Comparison of ENCODE assay signal across 21 mouse cellular contexts in the genomic region with DNA sequence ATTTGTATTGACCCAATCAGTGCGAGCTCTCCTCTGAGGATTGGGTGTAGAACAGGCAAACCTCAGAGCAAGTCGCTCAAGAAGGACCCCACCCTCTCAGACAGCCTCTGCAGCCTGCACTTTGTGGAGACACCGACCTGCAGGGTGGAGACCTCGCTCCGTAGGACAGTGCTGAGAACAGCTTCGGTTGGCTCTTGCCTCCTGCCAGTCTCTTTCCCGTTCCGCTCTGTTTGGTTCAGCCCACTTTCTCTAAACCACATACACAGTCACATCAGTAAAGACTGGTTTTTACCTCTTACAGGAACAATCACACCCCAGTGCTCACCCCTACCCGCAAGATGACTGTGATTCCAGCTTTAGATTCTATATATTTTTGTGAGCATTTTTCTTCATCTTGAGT.
A peak's percentile ranks its signal among the peaks of the same experiment; 100 is the strongest.
DNase-seq lines count a peak whose midpoint lies in the region; ATAC-seq and TF ChIP-seq lines count a peak whose summit lies in the region.
"Had no signal": no experiment of that assay in that cellular context is flagged by ENCODE, and none has a peak within 500 bp of the region (broad histone marks: within the 10 kb centered on the region; RNA-seq: fewer than 3 reads in every experiment).

No protein-coding gene starts in this region.

- H3K27me3 ChIP-seq in kidney, embryonic 15.5 days, result no peaks in the 10 kb centered on the region
- no peaks in the 10 kb centered on the region for H3K27me3 ChIP-seq in neural tube, embryonic 13.5 days
- H3K27me3 ChIP-seq: embryonic facial prominence, embryonic 12.5 days; intestine, embryonic 15.5 days; midbrain, embryonic 12.5 days; stomach, embryonic 15.5 days had no signal

- intact Hi-C loops in gastrocnemius, adult 2 months (cut with DNase I), result no loop called here
- intact Hi-C loops in gastrocnemius, postnatal 36 days (cut with DNase I), result no loop called here

- no peaks in the 10 kb centered on the region for H3K9me3 ChIP-seq in kidney, embryonic 15.5 days (replicated peaks)
- no peaks in the 10 kb centered on the region for H3K9me3 ChIP-seq in neural tube, embryonic 13.5 days
- H3K9me3 ChIP-seq: embryonic facial prominence, embryonic 12.5 days; intestine, embryonic 15.5 days; midbrain, embryonic 12.5 days; stomach, embryonic 15.5 days had no signal

- no peak overlapping the region for H3K9ac ChIP-seq in kidney, embryonic 15.5 days
- H3K9ac ChIP-seq in neural tube, embryonic 13.5 days, result no peak overlapping the region
- H3K9ac ChIP-seq: embryonic facial prominence, embryonic 12.5 days; forebrain, postnatal 0 days; intestine, embryonic 15.5 days; midbrain, embryonic 12.5 days; stomach, embryonic 15.5 days had no signal

- no peak for ATAC-seq in kidney, embryonic 15.5 days (replicated peaks; ENCODE audit: low FRiP score)
- 0 out of 2 replicates have a peak, but pooled peaks have one; percentile 43 for ATAC-seq in neural tube, embryonic 13.5 days (ENCODE audit: low read depth)
- peak; percentile 61 for ATAC-seq in megakaryocyte progenitor cell, adult 5-6 weeks (replicated peaks; ENCODE audit: poor library complexity)
- ATAC-seq in erythroblast, adult 5-6 weeks (replicated peaks; ENCODE audit: low FRiP score, poor library complexity, severe bottlenecking), result no peak
- ATAC-seq: CD4-positive, CD25-positive, alpha-beta regulatory T cell, adult 4 months; forebrain, postnatal 0 days had no signal

- no peak overlapping the region for H3K4me3 ChIP-seq in gastrocnemius, adult 2 months
- no peak overlapping the region for H3K4me3 ChIP-seq in kidney, embryonic 15.5 days (replicated peaks)
- no peak overlapping the region for H3K4me3 ChIP-seq in neural tube, embryonic 13.5 days
- H3K4me3 ChIP-seq: embryonic facial prominence, embryonic 12.5 days; intestine, embryonic 15.5 days; layer of hippocampus, adult 2 months; midbrain, embryonic 12.5 days; stomach, embryonic 15.5 days had no signal

- peak overlapping the region; percentile 67; the same call in 1 of the 2 replicates for H3K27ac ChIP-seq in gastrocnemius, adult 2 months
- H3K27ac ChIP-seq in kidney, embryonic 15.5 days, result peak overlapping the region; percentile 93
- no peak overlapping the region for H3K27ac ChIP-seq in neural tube, embryonic 13.5 days (replicated peaks)
- H3K27ac ChIP-seq: layer of hippocampus, adult 2 months; macrophage; midbrain, embryonic 12.5 days had no signal

- H3K4me2 ChIP-seq in kidney, embryonic 15.5 days, result no peak overlapping the region
- H3K4me2 ChIP-seq in neural tube, embryonic 13.5 days, result no peak overlapping the region
- H3K4me2 ChIP-seq: embryonic facial prominence, embryonic 12.5 days; intestine, embryonic 15.5 days; midbrain, embryonic 12.5 days; stomach, embryonic 15.5 days had no signal

- no peak for TF ChIP-seq CTCF in gastrocnemius, adult 2 months (IDR thresholded peaks at IDR 0.05)

- WGBS in kidney, embryonic 15.5 days, result 75% methylated on average over 9 of the region's 9 CpGs
- 76% methylated on average over 9 of the region's 9 CpGs for WGBS in neural tube, embryonic 13.5 days

- no peaks in the 10 kb centered on the region for H3K36me3 ChIP-seq in kidney, embryonic 15.5 days
- H3K36me3 ChIP-seq in neural tube, embryonic 13.5 days, result no peaks in the 10 kb centered on the region
- H3K36me3 ChIP-seq: embryonic facial prominence, embryonic 12.5 days; intestine, embryonic 15.5 days; midbrain, embryonic 12.5 days; stomach, embryonic 15.5 days had no signal

- H3K4me1 ChIP-seq in kidney, embryonic 15.5 days, result peaks cover 8% of the 10 kb centered on the region
- H3K4me1 ChIP-seq in neural tube, embryonic 13.5 days (replicated peaks), result peaks cover 6% of the 10 kb centered on the region
- H3K4me1 ChIP-seq: midbrain, embryonic 12.5 days had no signal

- DNase-seq in gastrocnemius, adult 2 months, result no peak
- DNase-seq in gastrocnemius, postnatal 36 days, result no peak
- DNase-seq in kidney, postnatal 14 days, result no peak
- no peak for DNase-seq in neural tube, embryonic 10.5 days (ENCODE audit: extremely low spot score, low spot score)
- DNase-seq: cerebellum, adult 11 months; cerebellum, adult 9-11 months; forebrain, postnatal 0 days; gastrocnemius, postnatal 25 days; kidney, adult 9 months; thymus, adult 2 months had no signal

Comparison
In these comparisons a context has a peak if more than half of its experiments do, and no peak if none do; other contexts are left out.
1. ATAC-seq: peak in neural tube, embryonic 13.5 days (single experiment) and megakaryocyte progenitor cell, adult 5-6 weeks (single experiment); none in kidney, embryonic 15.5 days (single experiment) and erythroblast, adult 5-6 weeks (single experiment).